Mouse (Mus musculus) cerebellum, postnatal 4 days (tissue): Measurements from ENCODE around the gene Ezr.

ENCODE experiments used
- DNase-seq, 2 experiments: peaks; one replicate each; pipeline ENCODE4 v3.0.0; 2022; ENCODE audit warnings: low spot score in 2 of 2, mixed read lengths in 1 of 2

The Ezr gene

GRCm38 (mm10) chr17:6769602-6770001 lies 13.0 kb downstream of the Ezr start:
- DNase-seq = no peak

GRCm38 (mm10) chr17:6768301-6768788 lies 14.2 kb downstream of the Ezr start:
- no peak for DNase-seq

DNA sequence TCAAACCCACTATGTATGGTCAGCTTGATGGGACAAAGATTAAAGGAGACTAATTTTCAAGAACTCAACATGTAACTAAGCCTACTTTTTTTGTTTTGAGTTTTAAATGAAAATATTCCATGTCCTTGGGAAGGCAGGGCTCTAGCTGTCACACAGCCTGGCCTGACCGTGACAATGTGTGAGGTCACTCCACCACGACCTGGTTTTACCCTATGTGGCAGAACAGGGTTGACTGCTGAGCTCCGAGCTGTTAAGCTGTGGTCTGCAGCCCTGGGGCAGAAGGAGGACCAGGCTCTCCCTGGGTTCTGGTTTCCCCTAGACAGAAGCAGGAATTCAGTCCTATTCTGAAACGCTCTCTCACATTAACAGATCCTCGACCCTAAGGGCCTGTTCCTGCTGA lies 14.8 kb downstream of the Ezr start:
- DNase-seq = no peak

- DNase-seq = no peak
Observed at GRCm38 (mm10) chr17:6766823-6767222, 15.8 kb downstream of the Ezr start.

DNA sequence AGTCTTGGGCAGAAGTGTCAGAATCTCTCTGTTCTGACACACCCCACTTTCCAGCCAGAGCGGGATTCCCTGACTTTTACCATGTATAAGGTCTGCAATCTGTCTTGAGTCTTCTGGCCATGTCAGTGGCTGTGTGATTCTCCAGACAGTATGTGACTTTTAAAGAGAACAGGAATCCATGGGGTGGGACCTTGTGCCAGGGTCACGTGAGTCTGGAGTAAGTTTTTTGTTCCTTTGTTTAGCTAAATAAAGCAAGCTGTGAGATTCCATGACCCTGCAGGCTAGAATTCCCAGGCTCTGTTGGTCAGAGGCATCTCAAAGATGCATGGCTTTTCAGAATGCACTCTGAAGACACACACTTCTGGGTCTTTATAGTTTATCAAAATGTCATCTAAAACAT lies 16.7 kb downstream of the Ezr start:
- no peak for DNase-seq

GRCm38 (mm10) chr17:6764730-6765129 lies 17.9 kb downstream of the Ezr start:
- DNase-seq = no peak

GRCm38 (mm10) chr17:6764227-6764593 lies 18.4 kb downstream of the Ezr start:
- DNase-seq = no peak

- DNase-seq = no peak
Observed at GRCm38 (mm10) chr17:6763513-6764226, 18.9 kb downstream of the Ezr start.

DNA sequence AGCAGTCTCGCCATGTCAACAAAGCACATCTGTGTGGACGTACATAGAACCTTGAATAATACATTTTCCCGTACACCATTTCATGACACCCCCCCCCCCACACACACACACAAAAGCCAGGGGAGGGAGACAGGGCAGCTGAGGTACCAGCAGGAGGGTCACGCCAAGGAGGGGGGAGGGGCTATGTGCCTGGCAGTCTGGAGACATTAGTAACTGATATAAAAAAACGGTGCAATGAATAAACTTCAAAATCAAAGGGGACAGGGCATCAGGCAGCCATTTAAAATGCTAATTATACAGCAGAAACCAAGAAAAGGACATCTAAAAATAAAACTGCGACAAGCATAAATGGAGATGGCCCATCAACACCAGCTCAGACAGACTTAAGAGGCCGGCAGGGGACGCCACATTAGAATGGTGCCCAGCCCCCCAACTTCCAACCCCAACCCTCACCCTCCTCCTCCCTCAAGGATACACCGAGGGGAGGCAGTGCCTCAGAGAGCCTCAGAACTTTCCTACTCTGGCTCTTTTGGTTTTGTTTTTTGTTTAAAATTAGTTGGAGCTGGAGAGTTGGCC lies 22.8 kb downstream of the Ezr start:
- DNase-seq = no peak

- DNase-seq = no peak
Observed at GRCm38 (mm10) chr17:6758845-6759244, 23.7 kb downstream of the Ezr start.

DNA sequence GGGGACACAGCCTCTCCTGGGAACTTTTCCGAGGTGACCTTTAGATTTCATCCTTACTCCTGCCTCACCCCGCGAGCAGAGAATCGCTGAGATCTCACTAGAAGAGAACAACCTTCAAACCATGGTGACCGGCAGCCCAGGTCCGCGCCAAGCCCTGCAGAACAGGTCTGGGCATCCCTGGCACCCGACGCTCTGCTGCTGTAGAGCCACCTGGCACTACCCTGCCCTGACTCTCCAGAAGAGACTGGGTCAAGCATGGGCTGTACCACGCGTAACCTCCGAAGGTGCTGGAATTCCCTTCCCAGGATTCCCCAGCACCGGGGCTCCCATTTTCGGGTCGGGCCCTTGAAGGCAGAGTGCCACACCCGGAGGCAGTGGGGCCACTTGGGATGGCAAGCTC lies 24.7 kb downstream of the Ezr start:
- no peak for DNase-seq

- no peak for DNase-seq
Observed at GRCm38 (mm10) chr17:6755873-6756272, 26.7 kb downstream of the Ezr start.

DNA sequence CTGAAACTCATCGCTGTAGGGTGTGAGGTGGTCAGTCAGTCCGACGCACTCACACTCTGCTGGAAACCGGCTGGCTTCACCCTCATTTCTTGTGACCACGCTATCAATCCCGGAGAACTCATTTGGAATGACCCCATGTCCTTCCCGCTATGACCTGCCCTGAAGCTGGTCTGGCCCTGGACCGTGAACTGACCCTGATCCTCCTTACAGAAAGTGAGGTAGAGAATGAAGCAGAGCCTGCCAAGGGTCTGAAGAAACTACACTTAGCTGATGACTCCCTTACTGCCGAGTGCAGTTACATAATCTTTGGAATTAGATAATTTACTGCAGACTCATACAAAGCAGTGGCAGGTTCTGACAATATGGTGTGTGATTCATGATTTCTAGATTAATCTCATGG lies 27.4 kb downstream of the Ezr start:
- no peak for DNase-seq

DNA sequence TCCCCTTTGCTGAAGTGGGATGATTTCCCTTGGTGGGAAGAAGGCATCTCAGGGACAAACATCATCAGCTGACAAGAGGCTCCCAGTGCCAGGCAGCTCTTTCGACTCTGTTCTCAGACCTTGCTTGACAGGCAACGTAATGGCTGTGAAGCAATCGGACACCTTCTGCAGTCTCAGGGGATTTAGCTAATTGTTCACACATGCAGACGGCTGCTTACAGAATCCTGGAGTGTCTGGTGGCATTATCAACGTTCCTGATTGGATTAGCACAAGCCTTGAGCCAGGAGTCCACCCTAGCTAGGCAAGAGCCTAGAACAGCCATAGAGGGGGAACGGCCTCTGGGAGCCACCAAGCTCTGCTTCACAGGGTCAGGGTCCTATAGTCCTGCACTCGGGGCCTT lies 30.2 kb downstream of the Ezr start:
- DNase-seq = no peak

GRCm38 (mm10) chr17:6751221-6751859 lies 31.2 kb downstream of the Ezr start:
- no peak for DNase-seq

GRCm38 (mm10) chr17:6748779-6749464 lies 33.7 kb downstream of the Ezr start:
- DNase-seq = no peak

DNA sequence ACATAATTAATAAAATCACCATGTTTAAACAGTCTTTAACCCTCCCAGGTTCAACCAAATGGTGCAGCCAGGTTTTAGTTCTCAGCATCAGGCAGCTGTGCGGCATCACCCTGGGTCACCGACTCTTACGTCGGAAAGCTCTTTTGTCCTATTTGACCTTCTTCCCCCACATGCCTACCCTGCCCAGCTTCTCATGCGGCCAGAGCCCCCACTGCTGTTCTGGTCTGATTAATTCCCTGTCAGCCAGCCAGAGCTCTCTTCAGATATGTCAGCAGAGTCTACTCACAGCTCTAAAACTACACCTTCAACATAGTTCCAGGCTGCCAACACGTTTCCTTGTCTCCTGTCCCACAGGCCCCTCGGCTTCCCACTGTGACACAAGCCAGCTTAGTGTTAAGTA lies 35.1 kb downstream of the Ezr start:
- DNase-seq = no peak

DNA sequence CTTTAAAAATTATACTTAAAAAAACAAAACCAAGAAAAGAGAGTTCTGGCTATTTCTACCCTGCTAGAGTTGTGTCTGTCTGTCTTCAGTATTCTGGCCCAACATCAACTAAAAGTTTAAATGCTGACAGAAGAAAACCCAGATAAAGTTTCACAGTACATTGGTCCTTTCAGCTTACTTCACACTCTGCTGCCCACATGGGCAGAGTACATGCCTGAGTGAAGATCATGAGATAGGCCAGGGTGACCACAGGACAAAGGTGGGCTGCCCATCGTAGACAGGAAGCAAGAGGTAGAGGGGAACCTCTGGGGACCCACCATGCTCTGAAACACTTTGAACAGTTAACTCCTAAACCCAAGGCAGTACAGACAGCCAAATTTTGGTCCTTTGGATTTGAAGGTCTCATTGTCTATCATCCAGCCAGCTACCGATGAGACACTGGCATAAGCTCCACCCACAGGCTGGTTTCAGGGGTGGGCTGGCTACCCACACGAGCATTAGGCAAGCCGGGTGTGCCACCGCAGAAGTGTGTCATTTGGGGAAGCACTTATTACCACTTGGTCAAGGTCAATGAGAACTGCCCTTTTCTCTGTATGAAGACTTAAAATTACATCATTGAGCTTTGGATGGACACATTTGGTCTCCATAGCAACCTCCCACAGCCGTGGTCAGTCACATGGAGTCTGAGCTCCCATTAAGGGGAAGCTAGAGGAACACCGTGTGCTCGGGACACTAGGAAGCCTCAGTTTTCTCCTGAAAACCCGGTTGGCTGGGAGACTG lies 35.9 kb downstream of the Ezr start:
- DNase-seq = no peak

DNA sequence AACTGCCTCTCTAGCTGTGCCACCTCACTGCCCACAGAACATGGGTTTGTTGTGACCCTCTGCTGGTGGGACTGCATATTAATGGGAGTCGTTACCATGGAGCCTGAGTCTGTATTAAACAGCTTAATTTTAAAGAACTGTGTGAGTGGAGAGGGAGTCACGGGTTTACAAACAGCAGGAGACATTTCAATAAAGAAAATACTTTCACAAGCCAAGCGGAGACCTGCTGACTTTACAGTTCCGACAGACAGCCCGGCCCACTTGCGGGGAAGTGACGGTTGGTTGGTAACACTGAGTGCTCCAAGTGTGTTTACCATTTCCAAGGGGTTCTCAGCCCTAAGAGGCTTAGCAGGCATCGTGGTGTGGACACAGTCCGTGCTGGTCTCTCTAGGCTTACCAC lies 36.6 kb downstream of the Ezr start:
- DNase-seq = peak in 1 of 2 experiments; percentile 16

DNA sequence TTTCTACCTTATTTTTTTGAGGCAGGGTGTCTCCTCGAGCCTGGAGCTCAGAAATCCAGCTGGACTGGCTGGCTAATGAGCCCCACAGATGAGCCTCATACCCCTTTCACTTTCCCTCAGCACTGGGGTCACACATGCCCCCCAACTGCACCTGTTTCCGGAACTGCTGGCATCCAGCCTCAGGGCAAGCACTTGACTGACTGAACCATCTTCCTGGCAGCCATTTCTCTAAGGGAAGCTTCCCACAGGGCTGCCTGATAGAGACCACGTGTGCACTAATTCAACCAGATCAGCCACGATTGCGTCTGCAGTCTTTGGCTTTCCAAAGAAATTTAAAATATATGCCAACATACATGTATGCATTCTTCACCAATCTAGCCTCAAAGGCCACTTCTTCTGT lies 37.1 kb downstream of the Ezr start:
- DNase-seq = peak in 1 of 2 experiments; percentile 12

GRCm38 (mm10) chr17:6744871-6745270 lies 37.7 kb downstream of the Ezr start:
- DNase-seq = peak in 1 of 2 experiments; percentile 8

DNA sequence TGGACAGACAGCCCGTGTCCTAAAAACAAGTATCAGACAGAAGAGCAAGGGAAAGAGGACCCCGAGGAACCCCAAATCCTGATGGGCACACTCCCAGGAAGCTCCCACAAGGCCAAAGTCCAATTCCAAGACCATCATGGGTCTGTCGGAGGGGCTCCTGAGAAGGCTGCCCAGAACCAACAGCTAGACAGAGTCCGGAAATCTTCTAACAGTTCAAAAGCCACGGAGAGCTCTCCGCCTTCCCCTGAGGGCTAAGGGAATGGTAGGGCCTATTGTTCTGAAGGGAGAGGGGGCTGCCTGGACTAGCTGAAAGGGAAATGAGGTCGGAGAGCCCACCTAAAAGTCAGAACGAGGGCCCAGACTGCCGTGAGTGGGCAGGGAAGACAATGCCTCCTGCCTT lies 38.2 kb downstream of the Ezr start:
- peak in 1 of 2 experiments; percentile 9 for DNase-seq
